Mouse (Mus musculus) spleen, adult 2 months (tissue): ENCODE results near the gene Atp8a1.

ENCODE experiments used
- CTCF ChIP-seq: fragments of 200-500 bp; IDR thresholded peaks from 2 replicates; pipeline ENCODE4 v1.5.1; 2011; ENCODE audit warnings: mild to moderate bottlenecking, inconsistent platforms; ENCODE audit not compliant: insufficient read depth, insufficient read length, insufficient replicate concordance; ENCODE audit errors: extremely low read depth
- POLR2A ChIP-seq: fragments of 200-500 bp; IDR thresholded peaks from 2 replicates; pipeline ENCODE4 v1.6.1; 2011; ENCODE audit warnings: low read depth, low read length, inconsistent platforms

GRCm38 (mm10) chr5:67643537-67644255, 203.5 kb downstream of the Atp8a1 start:
- TF ChIP-seq POLR2A = no peak
- TF ChIP-seq CTCF = no peak
